Mouse (Mus musculus) midbrain, embryonic 12.5 days (tissue): ENCODE measurements at regions not wholly inside any gene's neighbourhood (a gene's known extent, or its start where the extent isn't known, plus 50 kb on each side); places are given as distances from the start of the nearest gene placed in this dataset.

ENCODE experiments used
- ATAC-seq: fragments of 200-750 bp; cut with Nextera tagmentation; 2 replicates; pipeline ENCODE4 v1.8.0; 2017; ENCODE audit warnings: low read depth, moderate TSS enrichment, moderate library complexity; ENCODE audit not compliant: low FRiP score
- H3K27ac ChIP-seq: fragments of 300-500 bp; sonication (generic); replicated peaks from 2 replicates; pipeline ENCODE4 v1.5.1; 2016; ENCODE audit warnings: mild to moderate bottlenecking
- H3K27me3 ChIP-seq: fragments of 300-500 bp; sonication (generic); 2 replicates; pipeline ENCODE4 v1.6.1; 2016; ENCODE audit warnings: mild to moderate bottlenecking
- H3K36me3 ChIP-seq: fragments of 300-500 bp; sonication (generic); 2 replicates; pipeline ENCODE4 v1.6.1; 2016
- H3K4me1 ChIP-seq: fragments of 300-500 bp; sonication (generic); 2 replicates; pipeline ENCODE4 v1.6.1; 2016
- H3K4me2 ChIP-seq: fragments of 300-500 bp; sonication (generic); replicated peaks from 2 replicates; pipeline ENCODE4 v1.6.1; 2016; ENCODE audit warnings: mild to moderate bottlenecking, moderate library complexity
- H3K4me3 ChIP-seq: fragments of 300-500 bp; sonication (generic); 2 replicates; pipeline ENCODE4 v1.5.1; 2016; ENCODE audit warnings: mild to moderate bottlenecking
- H3K9ac ChIP-seq: fragments of 300-500 bp; sonication (generic); replicated peaks from 2 replicates; pipeline ENCODE4 v1.6.1; 2016; ENCODE audit warnings: mild to moderate bottlenecking, moderate library complexity
- H3K9me3 ChIP-seq: fragments of 300-500 bp; sonication (generic); 2 replicates; pipeline ENCODE4 v1.6.1; 2016; ENCODE audit warnings: mild to moderate bottlenecking
- WGBS: fragments of 180-500 bp; shearing (Covaris S2); methylation state at CpG from one replicate; pipeline ENCODE4 v1.1.7; 2016; 5-methylcytosine and 5-hydroxymethylcytosine counted together

GRCm38 (mm10) chr4:81764026-81764867, 321.6 kb upstream of the Mpdz start:
- Histone ChIP-seq H3K9ac (no peak overlapping the region), H3K9me3 (no peaks in the 10 kb centered on the region), H3K4me2 (peak overlapping the region; percentile 21), H3K27me3 (no peaks in the 10 kb centered on the region), H3K27ac (peak overlapping the region; percentile 71), H3K4me1 (peaks cover 27% of the 10 kb centered on the region), H3K4me3 (no peak overlapping the region), H3K36me3 (no peaks in the 10 kb centered on the region)
- ATAC-seq: peak; percentile 83
- WGBS: 13% methylated on average over 11 of the region's 11 CpGs

- H3K4me1 ChIP-seq: peaks cover 27% of the 10 kb centered on the region
- no peak for ATAC-seq
- no peaks in the 10 kb centered on the region for H3K9me3 ChIP-seq
- no peak overlapping the region for H3K9ac ChIP-seq
- H3K36me3 ChIP-seq: no peaks in the 10 kb centered on the region
- 46% methylated on average over 10 of the region's 10 CpGs for whole genome bisulfite sequencing
- no peak overlapping the region for H3K4me3 ChIP-seq
- no peaks in the 10 kb centered on the region for H3K27me3 ChIP-seq
- H3K27ac ChIP-seq: peak overlapping the region; percentile 71
- peak overlapping the region; percentile 21 for H3K4me2 ChIP-seq
Observed at GRCm38 (mm10) chr4:81763311-81764025, 320.9 kb upstream of the Mpdz start.

GRCm38 (mm10) chr4:81762592-81763229, 320.1 kb upstream of the Mpdz start:
- peak overlapping the region; percentile 29 for H3K4me2 ChIP-seq
- no peak overlapping the region for H3K4me3 ChIP-seq
- no peaks in the 10 kb centered on the region for H3K27me3 ChIP-seq
- H3K36me3 ChIP-seq: no peaks in the 10 kb centered on the region
- ATAC-seq: no peak; the same call in 1 of the 2 replicates
- WGBS: 23% methylated on average over 11 of the region's 11 CpGs
- H3K4me1 ChIP-seq: peaks cover 27% of the 10 kb centered on the region
- no peaks in the 10 kb centered on the region for H3K9me3 ChIP-seq
- 0 out of 2 replicates have a peak overlapping the region, but pooled peaks have one; percentile 1 for H3K9ac ChIP-seq
- peak overlapping the region; percentile 54 for H3K27ac ChIP-seq

- Histone ChIP-seq H3K4me1 (peaks cover 7% of the 10 kb centered on the region), H3K27ac (no peak overlapping the region), H3K4me3 (no peak overlapping the region), H3K9ac (no peak overlapping the region), H3K36me3 (no peaks in the 10 kb centered on the region), H3K27me3 (no peaks in the 10 kb centered on the region), H3K4me2 (no peak overlapping the region), H3K9me3 (no peaks in the 10 kb centered on the region)
- 8% methylated on average over 1 of the region's 1 CpGs for WGBS
- no peak for ATAC-seq
Observed at GRCm38 (mm10) chr4:81757905-81758304, 315.3 kb upstream of the Mpdz start.

GRCm38 (mm10) chr4:81744629-81745509, 302.3 kb upstream of the Mpdz start:
- H3K4me1 ChIP-seq: peaks cover 25% of the 10 kb centered on the region
- H3K27ac ChIP-seq: peak overlapping the region; percentile 88
- no peaks in the 10 kb centered on the region for H3K27me3 ChIP-seq
- H3K9me3 ChIP-seq: no peaks in the 10 kb centered on the region
- H3K9ac ChIP-seq: 0 out of 2 replicates have a peak overlapping the region, but pooled peaks have one; percentile 28
- 11% methylated on average over 18 of the region's 18 CpGs for WGBS
- no peaks in the 10 kb centered on the region for H3K36me3 ChIP-seq
- ATAC-seq: peak; percentile 67
- peak overlapping the region; percentile 39 for H3K4me2 ChIP-seq
- no peak overlapping the region for H3K4me3 ChIP-seq

- Histone ChIP-seq H3K9ac (no peak overlapping the region), H3K4me2 (peak overlapping the region; percentile 39), H3K27ac (peak overlapping the region; percentile 88), H3K4me1 (peaks cover 25% of the 10 kb centered on the region), H3K36me3 (no peaks in the 10 kb centered on the region), H3K9me3 (no peaks in the 10 kb centered on the region), H3K27me3 (no peaks in the 10 kb centered on the region), H3K4me3 (no peak overlapping the region)
- ATAC-seq: peak; percentile 95
- 6% methylated on average over 8 of the region's 8 CpGs for WGBS
Observed at GRCm38 (mm10) chr4:81743978-81744628, 301.5 kb upstream of the Mpdz start.

GRCm38 (mm10) chr4:81742536-81743459, 300.2 kb upstream of the Mpdz start:
- H3K9ac ChIP-seq: no peak overlapping the region
- H3K4me1 ChIP-seq: peaks cover 25% of the 10 kb centered on the region
- no peaks in the 10 kb centered on the region for H3K9me3 ChIP-seq
- no peak overlapping the region for H3K27ac ChIP-seq
- H3K4me2 ChIP-seq: no peak overlapping the region
- H3K27me3 ChIP-seq: no peaks in the 10 kb centered on the region
- WGBS: 52% methylated on average over 3 of the region's 4 CpGs
- H3K36me3 ChIP-seq: no peaks in the 10 kb centered on the region
- H3K4me3 ChIP-seq: no peak overlapping the region
- no peak for ATAC-seq

GRCm38 (mm10) chr4:81734391-81734790, 291.8 kb upstream of the Mpdz start:
- H3K36me3 ChIP-seq: no peaks in the 10 kb centered on the region
- H3K4me2 ChIP-seq: no peak overlapping the region
- H3K27ac ChIP-seq: no peak overlapping the region
- 96% methylated on average over 2 of the region's 2 CpGs for WGBS
- H3K9ac ChIP-seq: no peak overlapping the region
- ATAC-seq: no peak
- no peaks in the 10 kb centered on the region for H3K27me3 ChIP-seq
- no peaks in the 10 kb centered on the region for H3K4me1 ChIP-seq
- no peaks in the 10 kb centered on the region for H3K9me3 ChIP-seq
- no peak overlapping the region for H3K4me3 ChIP-seq

- H3K27me3 ChIP-seq: no peaks in the 10 kb centered on the region
- WGBS: 80% methylated on average over 2 of the region's 2 CpGs
- no peaks in the 10 kb centered on the region for H3K36me3 ChIP-seq
- H3K4me1 ChIP-seq: peaks cover 25% of the 10 kb centered on the region
- no peak overlapping the region for H3K9ac ChIP-seq
- no peak overlapping the region for H3K4me2 ChIP-seq
- no peak overlapping the region for H3K4me3 ChIP-seq
- H3K9me3 ChIP-seq: no peaks in the 10 kb centered on the region
- no peak for ATAC-seq
- no peak overlapping the region for H3K27ac ChIP-seq
Observed at GRCm38 (mm10) chr4:81730386-81730785, 287.8 kb upstream of the Mpdz start.

GRCm38 (mm10) chr4:81728961-81729360, 286.3 kb upstream of the Mpdz start:
- peak overlapping the region; percentile 52; the same call in 1 of the 2 replicates for H3K27ac ChIP-seq
- no peaks in the 10 kb centered on the region for H3K36me3 ChIP-seq
- WGBS: 67% methylated on average over 3 of the region's 3 CpGs
- no peak overlapping the region for H3K4me2 ChIP-seq
- ATAC-seq: no peak
- H3K9ac ChIP-seq: no peak overlapping the region
- H3K27me3 ChIP-seq: no peaks in the 10 kb centered on the region
- H3K9me3 ChIP-seq: no peaks in the 10 kb centered on the region
- H3K4me3 ChIP-seq: no peak overlapping the region
- H3K4me1 ChIP-seq: peaks cover 25% of the 10 kb centered on the region
